Mouse (Mus musculus): ENCODE results near the gene Gm21704. TPM values are rescaled to one million over a fixed set of nuclear protein-coding genes. Genes with fewer than 3 reads are reported as not detected.

The Gm21704 gene
- not detected for polyA plus RNA-seq (2017; shearing (Covaris generic))

DNA sequence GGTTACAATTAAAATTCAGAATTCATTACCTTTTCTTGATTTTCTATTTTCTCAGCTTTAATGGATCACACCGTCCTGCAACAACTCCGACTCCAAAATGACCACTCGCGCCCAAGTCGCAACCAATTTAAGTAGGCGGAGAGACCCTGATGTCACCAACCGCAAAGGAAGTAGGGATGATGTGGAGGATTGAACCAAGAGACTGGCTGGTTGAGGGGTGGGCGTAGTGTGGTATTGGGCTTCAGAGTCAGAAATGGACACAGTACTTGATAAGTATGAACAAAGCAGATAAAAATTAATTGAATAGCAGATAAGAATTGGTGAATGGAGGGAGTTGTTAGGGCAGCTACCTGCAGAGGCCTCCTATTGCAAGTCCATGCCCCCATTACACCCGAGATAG, at the start of gene Gm21704, which contains the start of gene Gm21708:
Gene Gm21704, minus strand, starts transcription at position 101 of the 400 bp plus-strand sequence.
Gene Gm21708, minus strand, starts transcription at position 101 of the 400 bp plus-strand sequence.

DNA sequence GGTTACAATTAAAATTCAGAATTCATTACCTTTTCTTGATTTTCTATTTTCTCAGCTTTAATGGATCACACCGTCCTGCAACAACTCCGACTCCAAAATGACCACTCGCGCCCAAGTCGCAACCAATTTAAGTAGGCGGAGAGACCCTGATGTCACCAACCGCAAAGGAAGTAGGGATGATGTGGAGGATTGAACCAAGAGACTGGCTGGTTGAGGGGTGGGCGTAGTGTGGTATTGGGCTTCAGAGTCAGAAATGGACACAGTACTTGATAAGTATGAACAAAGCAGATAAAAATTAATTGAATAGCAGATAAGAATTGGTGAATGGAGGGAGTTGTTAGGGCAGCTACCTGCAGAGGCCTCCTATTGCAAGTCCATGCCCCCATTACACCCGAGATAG, 64.7 kb downstream of the Gm21704 start, which contains the start of gene Gm21693:
Gene Gm21693, minus strand, starts transcription at position 101 of the 400 bp plus-strand sequence.

Other genes with a start within 250 kb of the Gm21704 start
- gene Gm21677, start 103.7 kb downstream of the Gm21704 start, polyA plus RNA-seq (2017; shearing (Covaris generic)), result not detected
- gene Gm21693, start 64.8 kb downstream of the Gm21704 start, polyA plus RNA-seq (2017; shearing (Covaris generic)), result not detected
- not detected for gene Gm21708, start within 50 bp of the Gm21704 start, polyA plus RNA-seq (2017; shearing (Covaris generic))

All from activated CD4-positive, CD25-positive, alpha-beta regulatory T cell, adult 9 weeks (primary cell).